In the genomic region with DNA sequence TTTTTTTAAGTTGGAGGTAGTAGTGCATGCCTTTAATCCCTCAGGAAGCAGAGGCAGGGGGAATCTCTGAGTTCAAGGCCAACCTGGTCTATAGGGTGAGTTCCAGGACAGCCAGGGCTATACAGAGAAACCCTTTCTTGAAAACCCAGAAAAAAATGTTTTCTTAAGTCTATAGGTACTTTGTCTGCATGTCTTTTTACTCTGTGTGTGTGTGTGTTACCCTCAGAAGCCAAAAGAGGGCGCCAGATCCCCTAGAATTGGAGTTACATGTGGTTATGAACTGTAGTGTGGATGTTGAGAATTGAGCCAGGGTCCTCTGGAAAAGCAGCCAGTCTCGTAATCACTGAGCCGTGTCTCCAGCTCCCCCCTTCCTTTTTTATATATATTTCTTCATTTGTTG, we compare ENCODE assay signal across 1 mouse cellular context.
TF ChIP-seq lines count a peak whose summit lies in the region.

No protein-coding gene starts in this region.

TF ChIP-seq in CH12.LX, 34 proteins besides CTCF, POLR2A, EP300 and RAD21:
- TF ChIP-seq BHLHE40 (IDR thresholded peaks at IDR 0.05; ENCODE audit: low read depth, low read length) (no peak), ETS1 (conservative IDR thresholded peaks at IDR 0.05; ENCODE audit: low read depth, low read length) (no peak), IRF4 (IDR thresholded peaks at IDR 0.05; ENCODE audit: low read depth, low read length) (no peak), PAX5 (IDR thresholded peaks at IDR 0.05; ENCODE audit: low read length) (no peak), CHD2 (IDR thresholded peaks at IDR 0.05; ENCODE audit: low read length) (no peak), CHD1 (IDR thresholded peaks at IDR 0.05; ENCODE audit: low read depth, low read length) (no peak), NRF1 (IDR thresholded peaks at IDR 0.05; ENCODE audit: low read depth, low read length) (no peak), TBP (conservative IDR thresholded peaks at IDR 0.05; ENCODE audit: low read depth, low read length) (no peak), ZKSCAN1 (IDR thresholded peaks at IDR 0.05; ENCODE audit: borderline replicate concordance, low read depth, low read length) (no peak), KAT2A (IDR thresholded peaks at IDR 0.05; ENCODE audit: insufficient replicate concordance, low read length) (no peak), ELF1 (IDR thresholded peaks at IDR 0.05; ENCODE audit: low read depth, low read length) (no peak)
